Mouse (Mus musculus): ENCODE results near the gene Ttc21a.

GRCm38 (mm10) chr9:119993092-119993844 lies 55.9 kb downstream of the Ttc21a start:
- no peak for TF ChIP-seq CTCF (IDR thresholded peaks at IDR 0.05; ENCODE audit: control insufficient read depth, insufficient read depth, low read length)
- no peak for TF ChIP-seq POLR2A (IDR thresholded peaks at IDR 0.05; ENCODE audit: borderline replicate concordance, control insufficient read depth, low read depth, low read length)
